Mouse (Mus musculus) liver, adult 2 months (tissue): ENCODE results near the gene Eif4a1. TPM values are rescaled to one million over a fixed set of nuclear protein-coding genes. Genes with fewer than 3 reads are reported as not detected.
A peak's percentile ranks its signal among the peaks of the same experiment; 100 is the strongest.

Experiments
- DNase-seq: peaks from one replicate; pipeline ENCODE4 v3.0.0-alpha.2; 2011; ENCODE audit warnings: low read depth, low spot score; ENCODE audit errors: extremely low read depth
- H3K27ac ChIP-seq: fragments of 200-500 bp; replicated peaks from 2 replicates; pipeline ENCODE4 v1.5.1; 2012; ENCODE audit warnings: low read depth, mild to moderate bottlenecking, control low read depth, inconsistent platforms, low read length; ENCODE audit not compliant: insufficient read depth
- H3K27me3 ChIP-seq: fragments of 200-500 bp; 2 replicates; pipeline ENCODE4 v1.6.1; 2012; ENCODE audit warnings: mild to moderate bottlenecking, moderate library complexity, low read length, inconsistent platforms; ENCODE audit not compliant: control insufficient read depth, insufficient read depth
- H3K36me3 ChIP-seq: fragments of 200-500 bp; 2 replicates; pipeline ENCODE4 v1.6.1; 2012; ENCODE audit warnings: low read length, inconsistent platforms; ENCODE audit not compliant: control insufficient read depth, insufficient read depth
- H3K4me1 ChIP-seq: fragments of 200-500 bp; 2 replicates; pipeline ENCODE4 v1.6.1; 2011; ENCODE audit warnings: low read length; ENCODE audit not compliant: control insufficient read depth, insufficient read depth
- H3K4me3 ChIP-seq: fragments of 200-500 bp; 2 replicates; pipeline ENCODE4 v1.5.1; 2011; ENCODE audit warnings: low read depth, mild to moderate bottlenecking, control low read depth, low read length, moderate library complexity; ENCODE audit not compliant: insufficient read depth
- H3K79me2 ChIP-seq: fragments of 200-500 bp; 2 replicates; pipeline ENCODE4 v1.6.1; 2012; ENCODE audit warnings: inconsistent platforms, mild to moderate bottlenecking, low read length, moderate library complexity; ENCODE audit not compliant: control insufficient read depth, insufficient read depth
- H3K9ac ChIP-seq: fragments of 200-500 bp; 2 replicates; pipeline ENCODE4 v1.6.1; 2012; ENCODE audit warnings: low read depth, mild to moderate bottlenecking, control low read depth, inconsistent platforms, low read length
- CTCF ChIP-seq: fragments of 200-500 bp; IDR thresholded peaks from 2 replicates; pipeline ENCODE4 v1.5.1; 2011; ENCODE audit warnings: low read depth, low read length, control low read depth
- POLR2A ChIP-seq: fragments of 200-500 bp; IDR thresholded peaks from 2 replicates; pipeline ENCODE4 v1.6.1; 2011; ENCODE audit warnings: low read length, control low read depth; ENCODE audit not compliant: insufficient read depth; ENCODE audit errors: extremely low read depth
- WGBS: fragments of 180-500 bp; shearing (Covaris S2); methylation state at CpG from one replicate; pipeline ENCODE4 v1.1.7; 2018; 5-methylcytosine and 5-hydroxymethylcytosine counted together
- polyA plus RNA-seq: library from polyadenylated mRNA; depleted of rRNA; stranded (reverse); fragments of >200 nt; gene quantifications from 2 replicates; pipeline ENCODE4 v1.2.3, GENCODE M21; 2012
- total RNA-seq: library from RNA; depleted of rRNA; stranded (reverse); fragments of >200 nt; gene quantifications from 2 replicates; pipeline ENCODE4 v1.2.3, GENCODE M21; 2014

The Eif4a1 gene
- total and polyA plus RNA-seq, 2 experiments, result 221 to 370 TPM

DNA sequence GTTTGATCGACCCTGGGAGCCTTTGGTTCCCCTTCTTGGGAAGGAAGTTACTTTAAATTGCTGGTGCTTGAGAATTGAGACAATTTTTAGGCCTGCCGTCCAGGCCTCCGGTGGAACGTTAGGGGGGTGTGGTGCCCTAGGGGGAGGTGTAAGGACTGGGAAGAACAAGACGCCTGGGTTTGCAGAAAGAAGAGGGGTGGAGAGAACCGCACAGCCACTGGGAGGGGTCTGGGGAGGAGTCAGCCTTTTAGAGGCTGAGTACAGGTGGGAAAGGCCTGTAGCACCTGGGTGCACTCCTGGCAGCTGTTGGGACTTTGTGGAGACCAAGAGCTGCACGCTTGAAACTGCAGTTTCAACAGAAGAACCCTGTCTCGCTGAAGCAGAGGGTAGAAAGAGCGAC lies 17.5 kb downstream of the Eif4a1 start:
- peaks cover 27% of the 10 kb centered on the region for H3K36me3 ChIP-seq
- H3K4me3 ChIP-seq, result no peak overlapping the region
- TF ChIP-seq CTCF (no peak), POLR2A (no peak)
- no peak for DNase-seq
- no peaks in the 10 kb centered on the region for H3K79me2 ChIP-seq
- WGBS, result 57% methylated on average over 9 of the region's 9 CpGs
- no peak overlapping the region for H3K9ac ChIP-seq
- no peak overlapping the region for H3K27ac ChIP-seq
- H3K27me3 ChIP-seq, result no peaks in the 10 kb centered on the region
- H3K4me1 ChIP-seq, result no peaks in the 10 kb centered on the region

DNA sequence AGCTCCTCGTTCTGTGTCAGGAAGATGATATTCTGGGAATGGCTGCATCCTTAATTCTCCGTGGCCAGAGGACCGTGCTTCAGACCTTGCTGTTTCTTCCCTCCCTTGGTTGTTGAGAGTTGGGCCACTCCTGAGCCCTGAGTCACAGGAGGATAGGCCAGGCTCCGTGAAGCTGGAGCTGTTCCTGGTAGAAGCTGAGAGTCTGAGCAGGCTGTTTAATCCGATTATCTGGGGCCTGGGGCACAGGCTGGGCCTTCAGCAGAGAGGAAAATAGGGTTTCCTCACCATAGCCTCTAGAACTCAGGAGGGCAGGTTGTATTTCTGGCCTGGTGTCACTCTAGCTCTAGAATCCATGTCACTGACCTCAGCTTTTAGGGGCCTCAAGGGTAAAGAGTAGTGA lies 18.8 kb downstream of the Eif4a1 start:
- peaks cover 35% of the 10 kb centered on the region for H3K36me3 ChIP-seq
- 78% methylated on average over 5 of the region's 5 CpGs for WGBS
- DNase-seq, result no peak

DNA sequence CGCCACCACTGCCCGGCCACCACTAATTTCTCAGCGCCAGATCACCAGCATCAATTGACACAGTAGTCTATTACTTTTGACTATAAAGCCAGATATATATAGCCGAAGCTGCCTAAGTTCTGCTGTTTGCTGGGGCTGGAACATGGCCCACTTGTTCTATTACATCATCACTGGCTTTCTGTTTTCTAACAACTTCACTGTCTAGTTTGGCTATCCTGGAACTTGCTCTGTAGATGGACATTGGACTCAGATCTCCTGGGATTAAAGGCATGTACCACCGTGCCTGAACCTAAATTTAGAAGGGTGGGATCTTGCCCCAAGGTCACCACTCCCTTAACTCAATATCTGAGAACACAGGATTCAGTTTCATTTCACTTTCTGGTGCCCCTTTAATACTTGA lies 26.4 kb downstream of the Eif4a1 start:
- DNase-seq, result peak; percentile 85
- Histone ChIP-seq H3K27ac (no peak overlapping the region; the same call in 1 of the 2 replicates), H3K4me3 (no peak overlapping the region), H3K27me3 (no peaks in the 10 kb centered on the region), H3K4me1 (peaks cover 4% of the 10 kb centered on the region; the same call in 1 of the 2 replicates), H3K79me2 (no peaks in the 10 kb centered on the region; the same call in 1 of the 2 replicates), H3K36me3 (peaks cover 57% of the 10 kb centered on the region), H3K9ac (no peak overlapping the region)
- TF ChIP-seq POLR2A (no peak), CTCF (no peak)
- 53% methylated on average over 5 of the region's 5 CpGs for WGBS

More for the DNA sequence above, 18.8 kb downstream of the Eif4a1 start:
- H3K4me3 ChIP-seq, result no peak overlapping the region
- no peaks in the 10 kb centered on the region for H3K27me3 ChIP-seq
- H3K27ac ChIP-seq, result no peak overlapping the region
- TF ChIP-seq POLR2A, result no peak
- no peak for TF ChIP-seq CTCF
- H3K4me1 ChIP-seq, result no peaks in the 10 kb centered on the region
- no peak overlapping the region for H3K9ac ChIP-seq
- H3K79me2 ChIP-seq, result no peaks in the 10 kb centered on the region

DNA sequence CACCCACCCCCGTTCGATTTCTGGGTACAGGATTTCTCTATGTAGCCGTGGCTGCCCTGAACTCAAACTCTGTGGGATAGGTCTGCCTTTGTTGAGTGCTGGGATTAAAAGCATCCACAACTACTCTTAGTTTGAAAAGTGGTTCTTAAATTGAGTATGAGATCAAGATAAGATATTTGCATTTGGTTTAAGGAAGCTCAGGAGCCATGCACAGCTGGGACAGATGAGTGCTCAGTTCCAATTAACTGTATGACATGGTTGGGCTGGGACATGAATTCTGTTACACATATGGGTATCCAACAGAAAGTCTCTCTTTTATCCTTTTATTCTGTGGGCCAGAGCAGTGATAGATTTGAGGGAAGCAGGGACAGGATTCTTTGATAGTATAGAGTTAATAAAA lies 36.8 kb downstream of the Eif4a1 start:
- Histone ChIP-seq H3K36me3 (peaks cover 15% of the 10 kb centered on the region; the same call in 1 of the 2 replicates), H3K4me1 (peaks cover 10% of the 10 kb centered on the region), H3K4me3 (no peak overlapping the region), H3K9ac (no peak overlapping the region), H3K27ac (no peak overlapping the region), H3K79me2 (peaks cover 9% of the 10 kb centered on the region; the same call in 1 of the 2 replicates), H3K27me3 (no peaks in the 10 kb centered on the region)
- 77% methylated on average over 3 of the region's 3 CpGs for WGBS
- DNase-seq, result no peak
- TF ChIP-seq POLR2A (no peak), CTCF (no peak)

DNA sequence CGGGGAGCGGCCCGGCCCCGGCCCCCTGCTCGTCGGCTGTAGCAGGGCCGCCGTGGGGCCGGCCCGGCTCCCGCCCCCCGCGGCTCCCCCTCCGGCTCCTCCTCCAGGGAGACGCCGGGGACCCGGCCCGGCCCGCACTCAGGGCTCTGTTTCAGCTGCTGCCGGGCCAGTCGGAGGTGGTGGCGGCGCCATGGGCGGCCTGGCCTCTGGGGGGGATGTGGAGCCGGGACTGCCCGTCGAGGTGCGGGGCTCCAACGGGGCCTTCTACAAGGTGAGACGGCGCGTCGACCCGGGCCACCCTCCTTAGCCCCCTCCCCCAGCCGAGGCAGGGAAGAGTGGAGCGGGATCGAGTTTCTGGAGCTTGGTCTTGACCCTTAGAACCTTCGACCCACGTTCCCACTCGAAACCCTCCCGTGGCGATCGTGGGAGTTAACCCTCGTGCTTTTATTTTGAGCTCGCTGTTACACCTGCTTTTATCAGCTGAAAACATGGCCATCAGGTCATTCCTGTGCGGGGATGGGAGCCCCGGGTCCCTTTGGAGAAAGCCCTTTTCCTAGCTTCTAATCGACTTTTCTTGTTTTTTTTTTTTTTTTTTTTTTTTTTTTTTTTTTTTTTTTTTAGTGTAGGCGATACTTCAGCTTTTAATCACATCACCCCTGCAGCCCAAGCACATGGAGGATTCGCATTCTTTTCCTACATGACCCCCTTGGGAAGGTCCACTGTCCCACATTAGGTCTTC lies 38.9 kb downstream of the Eif4a1 start:
- peak overlapping the region; percentile 80 for H3K27ac ChIP-seq
- peak overlapping the region; percentile 97 for H3K4me3 ChIP-seq
- no peak for DNase-seq
- WGBS, result under 1% methylated on average over 50 of the region's 50 CpGs
- peaks cover 4% of the 10 kb centered on the region; the same call in 1 of the 2 replicates for H3K36me3 ChIP-seq
- H3K9ac ChIP-seq, result peak overlapping the region; percentile 95
- TF ChIP-seq CTCF, result no peak
- no peak for TF ChIP-seq POLR2A
- peaks cover 10% of the 10 kb centered on the region for H3K4me1 ChIP-seq
- no peaks in the 10 kb centered on the region for H3K27me3 ChIP-seq
- peaks cover 9% of the 10 kb centered on the region; the same call in 1 of the 2 replicates for H3K79me2 ChIP-seq
